Mouse (Mus musculus) heart, postnatal 0 days (tissue): Measurements from ENCODE around the gene Ubl4b.

Experiments used
- CTCF ChIP-seq: IDR thresholded peaks from 2 replicates; pipeline ENCODE4 v1.5.1; 2016; ENCODE audit warnings: antibody characterized with exemption, control low read depth, low read depth
- EP300 ChIP-seq: IDR thresholded peaks from 2 replicates; pipeline ENCODE4 v1.6.1; 2016; ENCODE audit warnings: antibody characterized with exemption, low read depth

GRCm38 (mm10) chr3:107503716-107504115 is 51.2 kb downstream of the Ubl4b start:
- TF ChIP-seq CTCF (no peak), EP300 (no peak)
